Mouse (Mus musculus): ENCODE data around the gene Gm20835.
"Not testable (repeated sequence)": the region's sequence is repeated elsewhere in the genome, so short reads cannot be mapped to it uniquely, and the experiment has no call there.

The Gm20835 gene

DNA sequence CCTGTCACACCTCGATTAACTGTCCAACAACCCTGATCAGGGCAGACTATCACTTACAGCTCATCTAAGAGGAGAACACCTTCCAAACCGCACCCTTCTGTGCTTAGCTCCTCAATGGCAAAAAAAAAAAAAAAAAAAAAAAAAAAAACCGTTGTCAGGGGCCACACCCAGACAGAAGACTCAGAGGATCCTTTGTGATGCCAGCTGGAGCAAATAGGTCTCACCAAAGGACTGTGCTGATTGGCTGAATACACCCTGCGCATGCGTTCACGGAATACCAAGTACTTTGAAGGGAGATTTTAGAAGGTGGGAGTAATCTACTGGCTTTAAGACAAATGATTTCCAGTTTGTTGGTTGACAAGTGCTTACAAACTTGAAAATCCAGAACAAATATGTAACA lies at the start of gene Gm20835:
TSS of gene Gm20835 (minus strand) at position 101 of the 400 bp plus-strand sequence.
- DNase-seq (ENCODE audit: low spot score), result not testable (repeated sequence)
